Mouse (Mus musculus): ENCODE measurements around the gene Rpl38. TPM values are rescaled to one million over a fixed set of nuclear protein-coding genes. Genes with fewer than 3 reads are reported as not detected.
A peak's percentile ranks its signal among the peaks of the same experiment; 100 is the strongest.

Rpl38 gene
- 100 to 1,000 TPM; 922 to 952 TPM for total RNA-seq (2021)

- peak; percentile 96 for DNase-seq
Observed at GRCm38 (mm10) chr11:114668301-114668710, at the start of gene Rpl38. TSS of gene Rpl38 (plus strand) at chr11:114668524.

GRCm38 (mm10) chr11:114618697-114619417 lies 49.5 kb upstream of the Rpl38 start:
- DNase-seq, result no peak

- no peak for DNase-seq
Observed at GRCm38 (mm10) chr11:114626071-114626690, 42.1 kb upstream of the Rpl38 start.

GRCm38 (mm10) chr11:114627036-114627435 lies 41.3 kb upstream of the Rpl38 start:
- DNase-seq, result no peak

- no peak for DNase-seq
Observed at GRCm38 (mm10) chr11:114628032-114628431, 40.3 kb upstream of the Rpl38 start.

- DNase-seq, result no peak
Observed at GRCm38 (mm10) chr11:114630044-114630443, 38.3 kb upstream of the Rpl38 start.

GRCm38 (mm10) chr11:114632266-114632665 lies 36.1 kb upstream of the Rpl38 start:
- no peak for DNase-seq

GRCm38 (mm10) chr11:114636292-114636691 lies 32.0 kb upstream of the Rpl38 start:
- DNase-seq, result peak; percentile 89

- no peak for DNase-seq
Observed at GRCm38 (mm10) chr11:114636727-114637505, 31.4 kb upstream of the Rpl38 start.

- DNase-seq, result no peak
Observed at GRCm38 (mm10) chr11:114638647-114639290, 29.6 kb upstream of the Rpl38 start.

GRCm38 (mm10) chr11:114639681-114640103 lies 28.6 kb upstream of the Rpl38 start:
- DNase-seq, result no peak

GRCm38 (mm10) chr11:114640658-114641057 lies 27.7 kb upstream of the Rpl38 start:
- DNase-seq, result no peak

- no peak for DNase-seq
Observed at GRCm38 (mm10) chr11:114641136-114641535, 27.2 kb upstream of the Rpl38 start.

GRCm38 (mm10) chr11:114642184-114642583 lies 26.1 kb upstream of the Rpl38 start:
- DNase-seq, result no peak

- no peak for DNase-seq
Observed at GRCm38 (mm10) chr11:114642926-114643325, 25.4 kb upstream of the Rpl38 start.

GRCm38 (mm10) chr11:114644122-114644521 lies 24.2 kb upstream of the Rpl38 start:
- DNase-seq, result no peak

GRCm38 (mm10) chr11:114649510-114649909 lies 18.8 kb upstream of the Rpl38 start:
- DNase-seq, result no peak

GRCm38 (mm10) chr11:114652531-114652930 lies 15.8 kb upstream of the Rpl38 start:
- DNase-seq, result peak; percentile 50

GRCm38 (mm10) chr11:114653664-114654063 lies 14.7 kb upstream of the Rpl38 start:
- DNase-seq, result no peak

GRCm38 (mm10) chr11:114654552-114654951 lies 13.8 kb upstream of the Rpl38 start:
- DNase-seq, result no peak

- DNase-seq, result no peak
Observed at GRCm38 (mm10) chr11:114655350-114656008, 12.8 kb upstream of the Rpl38 start.

- no peak for DNase-seq
Observed at GRCm38 (mm10) chr11:114656994-114657644, 11.2 kb upstream of the Rpl38 start.
